23 mouse cellular contexts compared by ENCODE assay signal in genomic region chr11:59512733-59513132, GRCm38 (mm10). TPM values are rescaled to one million over a fixed set of nuclear protein-coding genes. Genes with fewer than 3 reads are reported as not detected.
DNase-seq lines count a peak whose midpoint lies in the region; ATAC-seq and TF ChIP-seq lines count a peak whose summit lies in the region.
"Had no signal": no experiment of that assay in that cellular context is flagged by ENCODE, and none has a peak within 500 bp of the region (broad histone marks: within the 10 kb centered on the region; RNA-seq: fewer than 3 reads in every experiment).

No protein-coding gene starts in this region.

- no peaks in the 10 kb centered on the region for H3K36me3 ChIP-seq in kidney, adult 2 months (ENCODE audit: control insufficient read depth, insufficient read depth, low read length)
- no peaks in the 10 kb centered on the region for H3K36me3 ChIP-seq in liver, adult 2 months (ENCODE audit: control insufficient read depth, insufficient read depth, low read length)
- no peaks in the 10 kb centered on the region; the same call in 1 of the 2 replicates for H3K36me3 ChIP-seq in liver, embryonic 12.5 days
- peaks cover 38% of the 10 kb centered on the region for H3K36me3 ChIP-seq in E14TG2a.4 (ENCODE audit: insufficient read depth, low read length)
- H3K36me3 ChIP-seq in limb, embryonic 13.5 days = peaks cover 31% of the 10 kb centered on the region
- H3K36me3 ChIP-seq: hindbrain, embryonic 15.5 days had no signal

- peak; percentile 22 for DNase-seq in kidney, adult 2 months
- DNase-seq in kidney, adult 11 months = no peak
- DNase-seq in liver, adult 2 months (ENCODE audit: extremely low read depth, low read depth, low spot score) = peak; percentile 78
- no peak for DNase-seq in cerebellum, postnatal 10 days
- no peak for DNase-seq in spleen, postnatal 14 days (ENCODE audit: low spot score in 2 of 2)
- DNase-seq: adrenal gland, adult 8-10 months; adrenal gland, postnatal 25 days; cerebellum, adult 11-12 months; cerebellum, adult 8-10 months; cerebellum, postnatal 14 days; forebrain, postnatal 0 days; gastrocnemius, adult 2 months; gastrocnemius, postnatal 14 days; heart, adult 11 months had no signal

- 70% methylated on average over 10 of the region's 10 CpGs for WGBS in kidney, adult 2 months
- 32% methylated on average over 10 of the region's 10 CpGs for WGBS in liver, adult 2 months
- 75% methylated on average over 10 of the region's 10 CpGs for WGBS in liver, embryonic 12.5 days (ENCODE audit: insufficient replicate concordance)
- 68% methylated on average over 10 of the region's 10 CpGs for whole genome bisulfite sequencing in limb, embryonic 13.5 days

- H3K4me2 ChIP-seq in liver, embryonic 12.5 days = no peak overlapping the region
- no peak overlapping the region for H3K4me2 ChIP-seq in limb, embryonic 13.5 days (replicated peaks)
- H3K4me2 ChIP-seq: forebrain, embryonic 13.5 days; heart, embryonic 11.5 days; hindbrain, embryonic 12.5 days; hindbrain, embryonic 15.5 days had no signal

- no peak for TF ChIP-seq CTCF in kidney, adult 2 months (conservative IDR thresholded peaks at IDR 0.05; ENCODE audit: insufficient read depth, insufficient read length, low read depth, low read length)
- TF ChIP-seq CTCF in liver, adult 2 months (IDR thresholded peaks at IDR 0.05; ENCODE audit: low read depth, low read length) = no peak
- no peak for TF ChIP-seq CTCF in E14TG2a.4 (conservative IDR thresholded peaks at IDR 0.05; ENCODE audit: low read length)

- TF ChIP-seq POLR2A in kidney, adult 2 months (IDR thresholded peaks at IDR 0.05; ENCODE audit: low read depth, low read length) = no peak
- TF ChIP-seq POLR2A in liver, adult 2 months (IDR thresholded peaks at IDR 0.05; ENCODE audit: extremely low read depth, insufficient read depth, low read length) = no peak

- H3K4me1 ChIP-seq in kidney, adult 2 months (ENCODE audit: control insufficient read depth, insufficient read depth, low read length) = no peaks in the 10 kb centered on the region; the same call in 1 of the 2 replicates
- H3K4me1 ChIP-seq in liver, adult 2 months (ENCODE audit: control insufficient read depth, insufficient read depth, low read length) = peaks cover 4% of the 10 kb centered on the region
- H3K4me1 ChIP-seq in liver, embryonic 12.5 days = no peaks in the 10 kb centered on the region
- peaks cover 97% of the 10 kb centered on the region for H3K4me1 ChIP-seq in E14TG2a.4 (replicated peaks; ENCODE audit: low read depth, low read length)
- H3K4me1 ChIP-seq in limb, embryonic 13.5 days = peaks cover 17% of the 10 kb centered on the region

- H3K79me2 ChIP-seq in liver, adult 2 months (ENCODE audit: control insufficient read depth, insufficient read depth, low read length) = no peaks in the 10 kb centered on the region

- H3K27me3 ChIP-seq in kidney, adult 2 months (replicated peaks; ENCODE audit: control insufficient read depth, insufficient read depth, low read length) = no peaks in the 10 kb centered on the region
- H3K27me3 ChIP-seq in liver, adult 2 months (ENCODE audit: control insufficient read depth, insufficient read depth, low read length) = no peaks in the 10 kb centered on the region
- peaks cover 3% of the 10 kb centered on the region; the same call in 1 of the 2 replicates for H3K27me3 ChIP-seq in liver, embryonic 12.5 days (replicated peaks)
- peaks cover 4% of the 10 kb centered on the region; the same call in 1 of the 2 replicates for H3K27me3 ChIP-seq in E14TG2a.4 (ENCODE audit: insufficient read depth, low read length)
- no peaks in the 10 kb centered on the region for H3K27me3 ChIP-seq in limb, embryonic 13.5 days
- H3K27me3 ChIP-seq: forebrain, embryonic 13.5 days; hindbrain, embryonic 12.5 days; hindbrain, embryonic 15.5 days had no signal

- no peak for ATAC-seq in liver, embryonic 12.5 days
- ATAC-seq in limb, embryonic 13.5 days (ENCODE audit: low FRiP score, low read depth) = no peak
- ATAC-seq: activated CD4-positive, CD25-positive, alpha-beta regulatory T cell, adult 4 months; forebrain, embryonic 13.5 days; forebrain, postnatal 0 days had no signal

- H3K9me3 ChIP-seq in liver, embryonic 12.5 days (replicated peaks) = no peaks in the 10 kb centered on the region
- no peaks in the 10 kb centered on the region for H3K9me3 ChIP-seq in E14TG2a.4 (ENCODE audit: low read length)
- H3K9me3 ChIP-seq in limb, embryonic 13.5 days = no peaks in the 10 kb centered on the region
- H3K9me3 ChIP-seq: forebrain, embryonic 10.5 days; forebrain, embryonic 13.5 days; hindbrain, embryonic 12.5 days; hindbrain, embryonic 15.5 days had no signal

- no peak overlapping the region for H3K4me3 ChIP-seq in kidney, adult 2 months (ENCODE audit: insufficient read depth, low read depth, low read length)
- no peak overlapping the region for H3K4me3 ChIP-seq in liver, adult 2 months (ENCODE audit: insufficient read depth, low read depth, low read length)
- H3K4me3 ChIP-seq in liver, embryonic 12.5 days = no peak overlapping the region
- H3K4me3 ChIP-seq in E14TG2a.4 (replicated peaks; ENCODE audit: low read length) = 0 out of 2 replicates have a peak overlapping the region, but pooled peaks have one; percentile 26
- no peak overlapping the region for H3K4me3 ChIP-seq in limb, embryonic 13.5 days
- H3K4me3 ChIP-seq: forebrain, embryonic 10.5 days; forebrain, embryonic 13.5 days; gastrocnemius, adult 2 months; hindbrain, embryonic 12.5 days; hindbrain, embryonic 15.5 days had no signal

- no peak overlapping the region for H3K27ac ChIP-seq in kidney, adult 2 months (ENCODE audit: insufficient read depth, low read depth, low read length)
- no peak overlapping the region for H3K27ac ChIP-seq in liver, adult 2 months (replicated peaks; ENCODE audit: insufficient read depth, low read depth, low read length)
- H3K27ac ChIP-seq in liver, embryonic 12.5 days = no peak overlapping the region
- 0 out of 2 replicates have a peak overlapping the region, but pooled peaks have one; percentile 16 for H3K27ac ChIP-seq in limb, embryonic 13.5 days
- H3K27ac ChIP-seq: forebrain, embryonic 10.5 days; forebrain, embryonic 13.5 days; gastrocnemius, adult 2 months; hindbrain, embryonic 12.5 days; hindbrain, embryonic 15.5 days had no signal

- no peak overlapping the region for H3K9ac ChIP-seq in liver, adult 2 months (ENCODE audit: low read depth, low read length)
- no peak overlapping the region for H3K9ac ChIP-seq in liver, embryonic 12.5 days
- H3K9ac ChIP-seq in limb, embryonic 13.5 days = no peak overlapping the region
- H3K9ac ChIP-seq: forebrain, embryonic 13.5 days; forebrain, postnatal 0 days; hindbrain, embryonic 12.5 days; hindbrain, embryonic 15.5 days had no signal

RNA-seq across cellular contexts. Expression of gene Zkscan17, which starts 13.8 kb away (rescaled TPM):
- 11.0 and 12.7 TPM in 2 replicates for polyA plus RNA-seq in kidney, adult 2 months (2012; rRNA removed)
- 5.1 and 7.1 TPM in 2 replicates for total RNA-seq in liver, adult 2 months (2014; rRNA removed)
- 8.0 and 9.4 TPM in 2 replicates for polyA plus RNA-seq in liver, adult 2 months (2012; rRNA removed)
- 8.6 and 9.1 TPM in 2 replicates for polyA plus RNA-seq in liver, embryonic 12.5 days (2016; fragmentation: Nextera tagmentation; extraction: Ambion mirVana)
- polyA plus RNA-seq in limb, embryonic 13.5 days (2015; fragmentation: Nextera tagmentation; extraction: Ambion mirVana) = 26.1 and 26.8 TPM in 2 replicates

RNA-seq across cellular contexts. Expression of gene Nlrp3, which starts 28.6 kb away (rescaled TPM):
- polyA plus RNA-seq in kidney, adult 2 months (2012; rRNA removed) = 0.37 and 0.42 TPM in 2 replicates
- total RNA-seq in liver, adult 2 months (2014; rRNA removed) = 0.55 and 0.60 TPM in 2 replicates
- polyA plus RNA-seq in liver, adult 2 months (2012; rRNA removed) = 0.14 and 0.44 TPM in 2 replicates
- 0.41 and 0.43 TPM in 2 replicates for polyA plus RNA-seq in liver, embryonic 12.5 days (2016; fragmentation: Nextera tagmentation; extraction: Ambion mirVana)
- polyA plus RNA-seq in limb, embryonic 13.5 days (2015; fragmentation: Nextera tagmentation; extraction: Ambion mirVana) = 0.19 and 0.34 TPM in 2 replicates
- polyA plus RNA-seq: activated CD4-positive, CD25-positive, alpha-beta regulatory T cell, adult 4 months had no signal

RNA-seq across cellular contexts. Expression of gene Zfp867, which starts 40.5 kb away (rescaled TPM):
- polyA plus RNA-seq in kidney, adult 2 months (2012; rRNA removed) = 0.50 and 0.61 TPM in 2 replicates
- 3.2 and 4.1 TPM in 2 replicates for total RNA-seq in liver, adult 2 months (2014; rRNA removed)
- 0.34 and 0.39 TPM in 2 replicates for polyA plus RNA-seq in liver, adult 2 months (2012; rRNA removed)
- polyA plus RNA-seq in liver, embryonic 12.5 days (2016; fragmentation: Nextera tagmentation; extraction: Ambion mirVana) = 1.3 and 1.7 TPM in 2 replicates
- polyA plus RNA-seq in limb, embryonic 13.5 days (2015; fragmentation: Nextera tagmentation; extraction: Ambion mirVana) = 10.8 and 11.0 TPM in 2 replicates

Comparison
In these comparisons a context has a peak if more than half of its experiments do, and no peak if none do; other contexts are left out.
1. DNase-seq: peak in kidney, adult 2 months (single experiment) and liver, adult 2 months (single experiment); none in kidney, adult 11 months (single experiment), cerebellum, postnatal 10 days (0 of 2) and spleen, postnatal 14 days (0 of 2).